Mouse (Mus musculus) layer of hippocampus, adult 2 months (tissue): ENCODE data around the gene Hist1h1a. TPM values are rescaled to one million over a fixed set of nuclear protein-coding genes. Genes with fewer than 3 reads are reported as not detected.
"Not testable (repeated sequence)": the region's sequence is repeated elsewhere in the genome, so short reads cannot be mapped to it uniquely, and the experiment has no call there.

Experiments
- DNase-seq, 2 experiments: peaks; one replicate each; pipeline ENCODE4 v3.0.0; 2022; ENCODE audit warnings: low spot score in 2 of 2
- H3K27ac ChIP-seq: fragments of 200-600 bp; 2 replicates; pipeline ENCODE4 v1.8.1; 2022
- H3K4me3 ChIP-seq: fragments of 200-600 bp; 2 replicates; pipeline ENCODE4 v1.8.1; 2022; ENCODE audit warnings: mild to moderate bottlenecking
- CTCF ChIP-seq: fragments of 200-600 bp; conservative IDR thresholded peaks from 2 replicates; pipeline ENCODE4 v1.8.1; 2022; ENCODE audit warnings: antibody characterized with exemption, mild to moderate bottlenecking, moderate library complexity
- long read RNA-seq, 2 experiments: library from polyadenylated mRNA; stranded (forward); transcript quantifications; one replicate each; pipeline ENCODE4 v2.0.0; 2021; ENCODE audit warnings: borderline mapping rate in 2 of 2
- total RNA-seq, 2 experiments: library from RNA; stranded (reverse); gene quantifications; 2 replicates each; pipeline ENCODE4 v1.2.3; 2021

Gene Hist1h1a
- total RNA-seq = 10 to 100 TPM; 18.5 to 18.9 TPM
- long read RNA-seq, experiment 1 = 0 reads
- long read RNA-seq, experiment 2 = 0 reads

- peak; percentile 76 to 81 for DNase-seq
- peak within 1 kb of the TSS; percentile 86 for H3K27ac ChIP-seq
- H3K4me3 ChIP-seq = peak within 1 kb of the TSS; percentile 69
- TF ChIP-seq CTCF = no peak
Measured at GRCm38 (mm10) chr13:23763586-23764323, at the start of gene Hist1h1a. Gene Hist1h1a (plus strand): TSS chr13:23763666.

DNA sequence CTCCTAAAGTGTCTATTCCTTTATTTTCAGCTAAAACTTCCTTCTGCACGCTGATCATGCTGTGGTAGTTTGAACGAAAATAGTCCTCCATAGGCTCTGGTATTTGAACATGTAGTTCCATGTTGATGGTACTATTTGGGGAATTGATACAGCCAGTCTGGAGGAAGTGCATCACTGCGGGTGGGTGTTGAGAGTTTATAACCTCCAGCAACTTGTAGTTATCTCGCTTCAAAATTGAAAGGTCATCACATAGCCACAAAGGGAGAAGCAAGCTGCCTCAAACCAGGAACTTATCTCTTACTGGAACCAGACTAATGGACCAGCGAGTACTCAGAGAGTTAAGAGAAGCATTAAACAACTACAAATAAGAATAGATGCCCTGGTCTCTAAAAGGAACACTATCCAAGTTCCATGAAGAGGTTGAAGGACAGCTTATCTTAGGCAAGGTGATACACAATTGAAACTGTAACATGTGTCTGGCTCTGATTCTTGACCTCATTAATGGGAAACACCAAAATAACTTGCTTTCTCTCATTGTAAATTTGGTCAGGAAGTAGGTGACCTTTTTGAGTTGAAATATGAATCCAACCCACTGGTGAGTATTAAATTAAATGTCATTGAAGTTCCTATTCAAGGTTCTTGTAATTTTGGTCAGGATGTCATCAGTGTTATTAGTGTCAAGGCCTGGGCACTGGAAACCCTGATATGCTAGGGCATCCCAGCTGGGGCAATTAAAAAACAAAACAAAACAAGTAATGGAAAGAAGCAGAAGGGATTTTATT is 47.0 kb upstream of the Hist1h1a start:
- Histone ChIP-seq H3K27ac (no peak overlapping the region), H3K4me3 (no peak overlapping the region)
- DNase-seq = no peak
- TF ChIP-seq CTCF = no peak

- TF ChIP-seq CTCF = no peak
- Histone ChIP-seq H3K4me3 (no peak overlapping the region), H3K27ac (no peak overlapping the region)
- DNase-seq = no peak
Measured at GRCm38 (mm10) chr13:23717176-23717575, 46.3 kb upstream of the Hist1h1a start.

DNA sequence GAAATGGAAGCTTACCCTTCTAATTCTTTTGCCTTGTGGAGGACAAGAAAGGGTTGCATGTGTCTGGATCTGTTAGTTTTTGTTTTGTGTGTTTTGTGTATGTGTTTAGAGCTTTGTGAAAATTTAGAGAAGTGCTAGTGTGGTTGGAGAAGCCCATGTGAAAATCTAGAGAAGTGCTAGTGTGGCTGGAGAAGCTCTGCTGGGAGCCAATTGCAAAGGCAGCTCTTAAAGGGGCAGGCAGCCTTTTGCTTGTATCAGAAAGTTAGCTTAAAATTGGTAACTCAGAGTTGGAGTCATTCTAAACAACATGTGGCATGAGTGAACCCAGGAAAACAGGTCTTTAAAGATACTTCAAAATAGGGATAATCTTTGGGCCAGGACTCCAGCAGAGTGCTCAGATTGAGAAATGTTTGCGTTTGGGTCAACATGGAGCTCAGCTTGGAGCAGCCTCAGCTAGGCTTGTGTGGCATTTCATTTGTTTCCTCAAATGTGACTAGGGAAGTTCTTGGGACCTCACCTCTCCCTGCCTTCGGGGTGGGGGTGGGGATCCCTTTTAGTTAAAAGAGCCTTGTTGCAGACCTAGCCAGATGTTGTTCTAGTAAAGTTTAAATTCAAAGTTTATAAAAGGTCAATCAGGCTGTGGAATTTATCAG is 45.7 kb upstream of the Hist1h1a start:
- DNase-seq, H3K27ac ChIP-seq, H3K4me3 ChIP-seq: not testable (repeated sequence)

- no peak for DNase-seq
- no peak overlapping the region for H3K4me3 ChIP-seq
- TF ChIP-seq CTCF = no peak
- no peak overlapping the region for H3K27ac ChIP-seq
Measured at GRCm38 (mm10) chr13:23724239-23724638, 39.2 kb upstream of the Hist1h1a start.

DNA sequence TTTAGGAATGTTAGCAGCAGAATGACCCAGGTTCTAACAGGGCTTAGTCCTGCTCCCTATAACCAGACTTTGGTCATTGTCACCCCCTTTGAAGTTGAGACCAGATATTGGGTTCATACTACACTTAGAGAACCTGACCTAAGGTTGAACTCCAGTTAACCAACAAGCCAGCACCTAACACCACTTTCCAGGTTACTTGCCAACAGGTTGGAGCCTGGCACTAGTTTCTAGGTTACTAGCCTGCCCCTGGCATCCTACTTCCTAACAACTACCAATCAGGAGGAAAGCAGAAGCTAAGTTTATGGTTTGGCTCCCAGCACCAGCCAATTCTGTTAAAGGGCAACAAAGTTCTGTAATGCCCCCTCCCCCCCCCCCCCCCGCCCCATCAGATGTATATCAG is 38.3 kb upstream of the Hist1h1a start:
- Histone ChIP-seq H3K27ac (no peak overlapping the region), H3K4me3 (no peak overlapping the region)
- DNase-seq = no peak
- TF ChIP-seq CTCF = no peak

DNA sequence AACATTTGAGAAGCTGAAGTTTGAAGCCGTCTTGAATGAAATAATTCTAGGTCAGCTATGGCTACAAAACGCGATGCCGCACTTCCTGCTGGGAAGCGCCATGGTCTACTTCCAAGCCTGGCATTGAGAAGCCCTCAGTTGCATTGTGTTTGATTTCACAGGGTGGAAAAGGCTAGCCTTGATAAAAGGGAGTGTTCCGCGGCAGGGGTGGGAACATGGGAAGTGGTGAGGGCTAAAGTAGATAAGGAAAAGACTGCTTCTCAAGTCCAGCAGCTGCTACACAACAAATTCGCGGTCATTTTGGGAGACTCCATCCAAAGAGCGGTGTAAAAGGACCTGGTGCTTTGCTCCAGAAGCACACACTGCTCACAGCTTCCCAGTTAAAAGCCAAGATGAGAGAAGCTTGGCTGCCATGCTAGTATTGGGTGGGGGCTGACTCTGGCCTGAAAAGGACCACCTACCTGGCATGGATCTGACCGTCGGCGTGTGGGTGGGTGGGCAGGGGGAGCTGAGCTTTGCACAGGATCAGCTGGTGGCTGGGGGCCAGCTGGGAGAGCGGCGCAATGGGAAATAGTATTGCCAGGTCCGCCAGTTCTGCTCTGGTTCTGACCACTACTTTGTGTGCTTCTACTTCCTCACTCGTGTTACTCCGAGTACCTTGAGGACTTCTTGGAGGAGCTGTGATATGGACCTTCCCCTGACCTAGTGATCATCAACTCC is 34.8 kb upstream of the Hist1h1a start:
- no peak for DNase-seq
- no peak overlapping the region for H3K4me3 ChIP-seq
- H3K27ac ChIP-seq = peak overlapping the region; percentile 14; the same call in 1 of the 2 replicates
- TF ChIP-seq CTCF = no peak

DNA sequence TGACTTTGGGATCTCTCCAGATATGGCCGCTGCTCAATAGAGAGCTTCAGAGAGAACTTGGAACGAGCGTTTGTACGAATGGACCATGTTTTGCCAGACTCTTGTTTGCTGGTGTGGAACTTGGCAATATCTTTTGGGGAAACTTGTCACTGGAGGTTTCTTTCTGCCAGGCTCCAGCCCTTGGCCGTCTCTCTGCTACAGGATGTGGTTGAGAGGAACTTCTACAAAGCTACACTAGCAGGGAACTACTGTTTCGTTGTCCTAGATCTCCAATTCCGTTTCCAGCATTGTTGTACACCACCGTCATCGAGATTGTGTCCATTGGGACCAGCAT is 34.3 kb upstream of the Hist1h1a start:
- DNase-seq = no peak
- TF ChIP-seq CTCF = no peak
- Histone ChIP-seq H3K27ac (no peak overlapping the region; the same call in 1 of the 2 replicates), H3K4me3 (no peak overlapping the region)

DNA sequence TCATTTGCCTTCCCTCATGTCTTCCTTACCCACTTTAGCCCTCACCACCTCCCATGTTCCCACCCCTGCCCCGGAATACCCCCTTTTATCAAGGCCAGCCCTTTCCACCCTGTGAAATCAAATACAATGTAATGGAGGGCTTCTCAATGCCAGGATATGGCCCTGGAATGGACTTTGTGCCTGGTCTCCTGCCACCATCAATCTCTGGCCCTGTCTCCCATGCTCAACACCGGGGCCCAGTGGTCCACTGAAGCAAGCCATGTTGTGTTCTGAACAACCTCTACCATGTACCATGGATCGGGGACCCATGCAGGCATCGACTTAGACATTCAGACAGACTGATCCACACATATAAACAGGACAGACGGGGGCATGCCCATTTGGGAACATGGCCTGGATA is 33.8 kb upstream of the Hist1h1a start:
- DNase-seq = no peak
- H3K4me3 ChIP-seq = no peak overlapping the region
- no peak for TF ChIP-seq CTCF
- H3K27ac ChIP-seq = no peak overlapping the region

DNA sequence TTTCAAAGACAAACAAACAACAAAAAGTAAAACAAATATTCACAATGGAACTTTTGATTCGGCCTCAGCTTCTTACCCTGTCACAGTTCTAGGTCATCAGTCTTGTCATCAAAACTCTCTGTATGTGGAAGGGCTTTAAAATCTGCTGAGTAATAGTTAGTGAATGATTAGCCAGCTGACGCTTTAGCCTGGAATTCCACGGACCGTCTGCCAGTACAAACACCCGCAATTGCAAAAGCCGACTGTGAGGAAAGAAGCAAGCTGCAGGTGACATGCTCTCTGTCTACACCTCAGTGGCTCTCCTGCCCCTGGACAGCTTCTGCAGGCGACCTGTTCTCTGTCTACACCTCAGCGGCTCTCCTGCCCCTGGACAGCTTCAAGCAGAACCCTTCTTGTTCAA is 33.0 kb upstream of the Hist1h1a start:
- Histone ChIP-seq H3K4me3 (no peak overlapping the region), H3K27ac (no peak overlapping the region)
- no peak for TF ChIP-seq CTCF
- no peak for DNase-seq

DNA sequence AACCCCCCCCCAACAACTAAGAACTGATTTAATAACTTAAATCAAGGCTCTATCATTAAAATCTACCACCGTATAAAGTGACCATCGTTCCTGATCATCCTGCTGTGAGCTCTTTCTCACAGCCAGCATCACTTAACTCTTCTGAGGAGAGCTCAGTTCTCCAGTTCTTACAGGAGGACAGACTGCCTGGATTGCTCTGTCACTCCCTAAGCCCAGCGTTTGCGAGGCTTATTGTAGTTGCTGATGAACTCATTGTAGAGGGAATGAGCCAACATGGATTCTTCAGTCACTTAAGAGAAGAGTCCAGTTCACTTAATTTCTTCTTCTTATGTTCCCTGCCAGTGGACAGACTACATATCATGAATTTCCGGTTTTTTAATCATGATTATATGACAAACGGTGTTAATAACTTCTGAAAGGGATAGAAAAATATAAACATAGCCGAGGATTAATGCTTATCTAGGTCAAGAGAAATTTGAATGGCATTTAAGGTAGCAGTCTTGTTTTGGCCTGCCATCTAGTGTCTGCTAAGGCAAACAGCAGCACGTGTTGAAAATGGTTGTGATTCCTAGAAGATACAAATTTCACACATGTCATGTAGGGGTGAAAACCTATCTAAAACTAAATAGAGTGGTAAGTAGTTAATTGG is 31.2 kb upstream of the Hist1h1a start:
- Histone ChIP-seq H3K4me3 (no peak overlapping the region), H3K27ac (no peak overlapping the region)
- TF ChIP-seq CTCF = peak; percentile 92
- DNase-seq = no peak

DNA sequence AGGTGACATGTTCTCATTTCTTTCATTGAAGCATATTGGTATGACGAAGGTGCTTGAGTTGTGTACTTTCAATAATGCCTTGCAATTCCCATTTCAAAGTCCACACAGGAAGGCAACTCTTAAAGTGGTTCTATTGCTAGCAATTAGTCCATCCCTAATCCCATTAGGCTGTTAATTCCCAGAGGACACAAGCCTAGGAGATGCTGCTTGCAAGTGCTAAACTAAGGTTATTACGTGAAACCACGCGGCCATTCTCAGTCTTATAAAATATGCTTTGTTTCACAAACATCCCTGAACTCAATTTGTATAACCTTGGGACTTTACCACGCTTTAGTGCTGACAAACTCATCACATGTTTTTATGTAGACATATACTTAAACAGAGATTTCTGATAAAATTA is 26.4 kb upstream of the Hist1h1a start:
- no peak overlapping the region for H3K4me3 ChIP-seq
- no peak for DNase-seq
- H3K27ac ChIP-seq = no peak overlapping the region
- TF ChIP-seq CTCF = no peak

DNA sequence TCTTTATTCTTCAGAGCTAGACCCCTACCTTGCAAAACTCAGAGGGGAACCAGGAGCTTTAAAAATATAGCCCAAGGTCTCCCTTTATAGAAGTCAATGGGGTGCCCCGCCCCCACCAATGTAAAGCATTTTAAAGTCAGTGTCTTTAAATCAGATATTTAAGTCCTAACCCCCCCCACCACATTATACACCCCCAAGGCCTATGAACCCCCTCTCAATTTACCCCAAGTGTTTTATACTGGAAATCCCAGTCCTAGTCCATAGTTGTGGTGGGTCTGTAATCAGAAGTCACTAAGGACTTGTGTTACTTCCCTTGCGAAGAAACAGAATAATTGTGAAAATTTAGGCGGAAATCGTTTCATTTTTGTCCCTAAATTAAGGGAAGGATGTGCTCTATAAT is 25.4 kb upstream of the Hist1h1a start:
- no peak for TF ChIP-seq CTCF
- no peak for DNase-seq
- Histone ChIP-seq H3K27ac (peak overlapping the region; percentile 95), H3K4me3 (peak overlapping the region; percentile 87)
